Mouse (Mus musculus) liver, postnatal 0 days (tissue): Measurements from ENCODE around the gene St6galnac6. TPM values are rescaled to one million over a fixed set of nuclear protein-coding genes. Genes with fewer than 3 reads are reported as not detected.

ENCODE experiments used
- ATAC-seq: fragments of 200-750 bp; cut with Nextera tagmentation; 2 replicates; pipeline ENCODE4 v1.8.0; 2017; ENCODE audit warnings: mild to moderate bottlenecking, moderate library complexity
- DNase-seq: peaks from one replicate; pipeline ENCODE4 v3.0.0-alpha.2; 2016
- H3K27ac ChIP-seq: fragments of 300-500 bp; sonication (generic); 2 replicates; pipeline ENCODE4 v1.5.1; 2014; ENCODE audit warnings: antibody characterized with exemption, moderate library complexity, mild to moderate bottlenecking, low read depth
- H3K27me3 ChIP-seq: fragments of 300-500 bp; sonication (generic); 2 replicates; pipeline ENCODE4 v1.6.1; 2014; ENCODE audit warnings: low read length, control low read depth, mixed read lengths; ENCODE audit not compliant: insufficient read depth
- H3K36me3 ChIP-seq: fragments of 300-500 bp; sonication (generic); replicated peaks from 2 replicates; pipeline ENCODE4 v1.6.1; 2014; ENCODE audit warnings: mild to moderate bottlenecking, control low read depth, low read length, moderate library complexity, mixed read lengths; ENCODE audit not compliant: insufficient read depth
- H3K4me1 ChIP-seq: fragments of 300-500 bp; sonication (generic); 2 replicates; pipeline ENCODE4 v1.6.1; 2014; ENCODE audit warnings: antibody characterized with exemption, mild to moderate bottlenecking, control low read depth; ENCODE audit not compliant: insufficient read depth
- H3K4me2 ChIP-seq: fragments of 300-500 bp; sonication (generic); 2 replicates; pipeline ENCODE4 v1.6.1; 2014; ENCODE audit warnings: low read depth, mild to moderate bottlenecking, low read length, moderate library complexity, mixed read lengths
- H3K4me3 ChIP-seq: fragments of 300-500 bp; sonication (generic); 2 replicates; pipeline ENCODE4 v1.5.1; 2014; ENCODE audit warnings: low read depth, low read length
- H3K9ac ChIP-seq: fragments of 300-500 bp; sonication (generic); replicated peaks from 2 replicates; pipeline ENCODE4 v1.6.1; 2014; ENCODE audit warnings: mild to moderate bottlenecking, moderate library complexity
- H3K9me3 ChIP-seq: fragments of 300-500 bp; sonication (generic); 2 replicates; pipeline ENCODE4 v1.6.1; 2016; ENCODE audit warnings: mild to moderate bottlenecking, control low read depth, low read length, mixed read lengths
- CTCF ChIP-seq: sonication (generic); IDR thresholded peaks from 2 replicates; pipeline ENCODE4 v1.5.1; 2016; ENCODE audit warnings: antibody characterized with exemption, low read depth
- EP300 ChIP-seq: IDR thresholded peaks from 2 replicates; pipeline ENCODE4 v1.6.1; 2016; ENCODE audit warnings: antibody characterized with exemption, low read depth, mild to moderate bottlenecking
- WGBS: fragments of 180-500 bp; shearing (Covaris S2); extraction: QIAGEN DNeasy Blood & Tissue Kit; methylation state at CpG from one replicate; pipeline ENCODE4 v1.1.7; 2014; ENCODE audit not compliant: insufficient replicate concordance; 5-methylcytosine and 5-hydroxymethylcytosine counted together
- microRNA counts: library from miRNA; unstranded; fragments of <30 nt; microRNA quantifications from one replicate; lab custom pipeline; 2015
- microRNA-seq: library from miRNA; unstranded; fragments of <30 nt; microRNA quantifications from one replicate; pipeline ENCODE4, GENCODE M21; 2016
- polyA plus RNA-seq: library from polyadenylated mRNA; unstranded; fragments of >200 nt; fragmentation: Nextera tagmentation; extraction: Ambion mirVana; gene quantifications from 2 replicates; pipeline ENCODE4 v1.2.1, GENCODE M21; 2015

The St6galnac6 gene
- polyA plus RNA-seq, 1 experiment from 2014 or later, result 14.0 TPM

GRCm38 (mm10) chr2:32665345-32665744, 65.8 kb downstream of the St6galnac6 start:
- whole genome bisulfite sequencing, result 77% methylated on average over 8 of the region's 8 CpGs
- Histone ChIP-seq H3K27ac (peak overlapping the region; percentile 51), H3K9me3 (no peaks in the 10 kb centered on the region)

GRCm38 (mm10) chr2:32665853-32666252, 66.3 kb downstream of the St6galnac6 start:
- ATAC-seq, result peak; percentile 79
- Histone ChIP-seq H3K4me3 (no peak overlapping the region), H3K4me1 (peaks cover 10% of the 10 kb centered on the region), H3K36me3 (no peaks in the 10 kb centered on the region), H3K27me3 (no peaks in the 10 kb centered on the region), H3K27ac (no peak overlapping the region), H3K4me2 (no peak overlapping the region), H3K9me3 (no peaks in the 10 kb centered on the region), H3K9ac (no peak overlapping the region)
- 50% methylated on average over 6 of the region's 6 CpGs for WGBS
- DNase-seq, result no peak
- no peak for TF ChIP-seq CTCF
- no peak for TF ChIP-seq EP300

More at GRCm38 (mm10) chr2:32665345-32665744, 65.8 kb downstream of the St6galnac6 start:
- TF ChIP-seq EP300, result no peak
- no peak for TF ChIP-seq CTCF
- H3K4me1 ChIP-seq, result peaks cover 13% of the 10 kb centered on the region
- ATAC-seq (no peak), DNase-seq (no peak)
- no peak overlapping the region for H3K4me2 ChIP-seq
- H3K27me3 ChIP-seq, result no peaks in the 10 kb centered on the region
- H3K36me3 ChIP-seq, result no peaks in the 10 kb centered on the region
- no peak overlapping the region for H3K4me3 ChIP-seq
- H3K9ac ChIP-seq, result no peak overlapping the region

DNA sequence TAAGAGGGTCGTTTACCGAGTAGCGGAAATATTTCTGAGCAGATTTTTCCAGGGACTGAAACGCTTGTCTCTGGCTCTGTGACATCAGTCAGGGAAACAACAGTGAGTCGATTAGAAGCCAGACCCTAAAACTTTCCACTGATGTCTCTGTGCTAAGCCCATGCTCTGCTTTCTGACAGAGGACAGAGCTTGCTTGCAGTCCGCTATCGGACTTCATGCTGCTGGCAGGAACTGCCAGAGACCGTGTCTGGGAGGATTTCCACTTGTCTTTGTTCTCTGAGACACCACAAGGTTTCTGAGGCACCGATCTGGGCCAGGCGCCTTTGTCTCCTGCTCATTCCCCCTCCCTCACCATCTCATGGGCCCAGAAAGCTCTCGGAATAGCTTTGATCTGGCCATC, 68.3 kb downstream of the St6galnac6 start:
- ATAC-seq, result no peak
- WGBS, result 66% methylated on average over 11 of the region's 11 CpGs

GRCm38 (mm10) chr2:32668176-32668575, 68.7 kb downstream of the St6galnac6 start:
- Histone ChIP-seq H3K9ac (no peak overlapping the region), H3K27me3 (no peaks in the 10 kb centered on the region), H3K4me3 (no peak overlapping the region), H3K4me2 (no peak overlapping the region), H3K36me3 (peaks cover 5% of the 10 kb centered on the region), H3K9me3 (no peaks in the 10 kb centered on the region), H3K27ac (peak overlapping the region; percentile 29; the same call in 1 of the 2 replicates), H3K4me1 (peaks cover under 1% of the 10 kb centered on the region; the same call in 1 of the 2 replicates)
- no peak for DNase-seq
- TF ChIP-seq CTCF, result no peak
- TF ChIP-seq EP300, result no peak
- WGBS, result 88% methylated on average over 7 of the region's 7 CpGs
- no peak for ATAC-seq

More for the DNA sequence above, 68.3 kb downstream of the St6galnac6 start:
- no peak for TF ChIP-seq EP300
- Histone ChIP-seq H3K4me2 (no peak overlapping the region), H3K4me3 (no peak overlapping the region), H3K27ac (peak overlapping the region; percentile 29; the same call in 1 of the 2 replicates), H3K4me1 (no peaks in the 10 kb centered on the region; the same call in 1 of the 2 replicates), H3K27me3 (no peaks in the 10 kb centered on the region), H3K9me3 (no peaks in the 10 kb centered on the region), H3K9ac (no peak overlapping the region), H3K36me3 (peaks cover 3% of the 10 kb centered on the region)
- no peak for DNase-seq

DNA sequence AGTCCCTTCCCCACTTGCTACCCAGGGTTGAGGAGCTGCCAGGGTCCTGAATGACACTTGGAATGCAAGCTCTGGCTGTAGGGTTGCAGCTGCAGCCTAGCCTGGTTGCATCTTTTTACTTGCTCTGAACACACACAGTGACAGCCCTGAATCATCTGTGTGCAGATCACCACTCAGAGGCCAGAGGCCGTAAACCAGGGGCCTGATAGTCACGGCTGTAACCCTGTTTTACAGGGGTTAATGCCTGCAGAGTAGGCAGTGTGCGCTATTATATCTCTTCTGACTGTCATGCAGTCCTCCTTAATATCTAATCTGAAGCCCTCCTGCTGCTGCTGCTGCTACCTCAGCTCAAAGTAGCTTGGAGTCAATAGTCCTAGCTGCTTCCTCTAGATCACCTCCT, 70.4 kb downstream of the St6galnac6 start:
- TF ChIP-seq EP300 (no peak), CTCF (no peak)
- Histone ChIP-seq H3K36me3 (peaks cover 8% of the 10 kb centered on the region), H3K9me3 (no peaks in the 10 kb centered on the region), H3K9ac (no peak overlapping the region), H3K27ac (no peak overlapping the region), H3K4me3 (no peak overlapping the region), H3K27me3 (no peaks in the 10 kb centered on the region), H3K4me1 (peaks cover 2% of the 10 kb centered on the region; the same call in 1 of the 2 replicates), H3K4me2 (no peak overlapping the region)
- WGBS, result 73% methylated on average over 3 of the region's 3 CpGs
- DNase-seq (no peak), ATAC-seq (no peak)

MicroRNAs encoded within 50 kb of the gene (microRNA counts, 519-probe panel; counts per million panel counts)
- not detected for microRNA mmu-miR-1954 (lab: Ali Mortazavi, UCI)

Small RNA genes lying within 50 kb of the gene (microRNA-seq; reads per million reads assigned to microRNA genes)
- gene Mir1954, result not detected

Other genes with a start within 250 kb of the St6galnac6 start
- gene Ciz1, start 247.4 kb upstream of the St6galnac6 start, polyA plus RNA-seq, result 9.0 and 9.9 TPM in 2 replicates
- gene Dnm1, start 246.4 kb upstream of the St6galnac6 start, polyA plus RNA-seq, result 0.06 and 0.25 TPM in 2 replicates
- 30.1 and 32.2 TPM in 2 replicates for gene 1110008P14Rik, start 217.8 kb upstream of the St6galnac6 start, polyA plus RNA-seq
- 411 and 419 TPM in 2 replicates for gene Lcn2, start 211.5 kb upstream of the St6galnac6 start, polyA plus RNA-seq
- gene Ptges2, start 203.8 kb upstream of the St6galnac6 start, polyA plus RNA-seq, result 13.8 and 15.7 TPM in 2 replicates
- gene Naif1, start 149.3 kb upstream of the St6galnac6 start, polyA plus RNA-seq, result 1.6 and 1.8 TPM in 2 replicates
- gene Slc25a25, start 148.3 kb upstream of the St6galnac6 start, polyA plus RNA-seq, result 32.4 and 36.9 TPM in 2 replicates
- gene Fam102a, start 64.4 kb upstream of the St6galnac6 start, polyA plus RNA-seq, result 4.8 and 6.1 TPM in 2 replicates
- 37.0 and 41.7 TPM in 2 replicates for gene Dpm2, start 28.9 kb upstream of the St6galnac6 start, polyA plus RNA-seq
- not detected in 2 replicates for gene Pip5kl1, start 24.9 kb upstream of the St6galnac6 start, polyA plus RNA-seq
- gene 9430097D07Rik, start 24.0 kb upstream of the St6galnac6 start, polyA plus RNA-seq, result not detected in 2 replicates
- 4.3 and 5.8 TPM in 2 replicates for gene St6galnac4, start 12.6 kb upstream of the St6galnac6 start, polyA plus RNA-seq
- 1.3 and 5.9 TPM in 2 replicates for gene Ak1, start 22.0 kb downstream of the St6galnac6 start, polyA plus RNA-seq
- 29.9 and 30.2 TPM in 2 replicates for gene Eng, start 46.9 kb downstream of the St6galnac6 start, polyA plus RNA-seq
- 85.3 and 95.9 TPM in 2 replicates for gene Fpgs, start 104.4 kb downstream of the St6galnac6 start, polyA plus RNA-seq
- gene Cdk9, start 113.4 kb downstream of the St6galnac6 start, polyA plus RNA-seq, result 49.5 and 53.7 TPM in 2 replicates
- 7.6 and 8.3 TPM in 2 replicates for gene Sh2d3c, start 121.3 kb downstream of the St6galnac6 start, polyA plus RNA-seq
- gene 6330409D20Rik, start 141.3 kb downstream of the St6galnac6 start, polyA plus RNA-seq, result not detected in 2 replicates
- 34.6 and 34.7 TPM in 2 replicates for gene Tor2a, start 157.5 kb downstream of the St6galnac6 start, polyA plus RNA-seq
- gene Ttc16, start 175.9 kb downstream of the St6galnac6 start, polyA plus RNA-seq, result 0.08 TPM in 1 of 2 replicates, not detected in the other
- 1.1 TPM in 2 replicates for gene Ptrh1, start 176.1 kb downstream of the St6galnac6 start, polyA plus RNA-seq
- 0.25 TPM in 1 of 2 replicates, not detected in the other for gene Cfap157, start 184.7 kb downstream of the St6galnac6 start, polyA plus RNA-seq
- 2.1 and 2.3 TPM in 2 replicates for gene Stxbp1, start 247.5 kb downstream of the St6galnac6 start, polyA plus RNA-seq